Mouse (Mus musculus) right cerebral cortex, postnatal 4 days (tissue): ENCODE measurements around the gene Nkain1.

Experiments used
- DNase-seq: peaks from one replicate; pipeline ENCODE4 v3.0.0-alpha.2; 2022

The Nkain1 gene

GRCm38 (mm10) chr4:130549189-130549588 is 24.8 kb downstream of the Nkain1 start:
- no peak for DNase-seq

- no peak for DNase-seq
Measured at GRCm38 (mm10) chr4:130546798-130547562, 27.0 kb downstream of the Nkain1 start.

GRCm38 (mm10) chr4:130544392-130544791 is 29.6 kb downstream of the Nkain1 start:
- no peak for DNase-seq

GRCm38 (mm10) chr4:130543121-130543520 is 30.9 kb downstream of the Nkain1 start:
- no peak for DNase-seq

DNA sequence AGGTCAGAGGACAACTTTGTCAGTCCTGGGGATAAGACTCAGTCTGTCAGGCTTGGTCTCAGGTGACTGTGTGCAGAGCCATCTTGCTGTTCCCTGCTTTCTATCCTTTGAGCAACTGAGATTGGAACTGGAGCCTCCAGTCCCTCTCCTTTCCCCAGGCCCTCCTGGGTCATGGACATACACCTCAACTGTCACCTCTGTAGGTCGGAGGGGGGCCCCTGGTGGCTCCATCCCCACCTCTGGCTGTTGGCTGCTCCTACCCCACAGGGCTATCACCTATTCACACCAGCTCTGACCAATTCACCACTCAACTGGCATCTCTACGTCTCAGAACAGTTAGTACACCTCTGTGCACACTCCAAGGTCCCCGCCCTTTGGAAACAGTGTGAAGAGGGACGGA is 33.1 kb downstream of the Nkain1 start:
- no peak for DNase-seq

DNA sequence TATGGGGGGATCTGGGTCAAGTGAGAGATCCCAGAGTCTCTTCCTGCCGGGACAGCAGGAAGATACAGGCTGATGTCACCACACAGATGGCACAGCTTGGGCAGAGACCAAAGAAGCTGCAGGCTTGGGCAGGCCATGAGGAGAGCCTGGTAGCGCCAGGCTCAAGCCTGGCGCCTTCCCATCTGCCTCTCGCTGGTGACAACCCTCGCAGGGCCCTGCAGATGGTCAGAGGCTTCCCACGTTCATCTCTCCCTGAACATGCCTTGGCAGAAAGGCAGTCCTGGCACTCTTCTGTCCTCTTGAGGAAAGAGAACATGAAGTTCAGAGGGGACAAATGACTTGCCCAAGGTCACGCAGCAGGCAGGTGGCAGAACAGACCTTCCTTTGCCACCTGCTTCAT is 34.3 kb downstream of the Nkain1 start:
- DNase-seq: no peak

DNA sequence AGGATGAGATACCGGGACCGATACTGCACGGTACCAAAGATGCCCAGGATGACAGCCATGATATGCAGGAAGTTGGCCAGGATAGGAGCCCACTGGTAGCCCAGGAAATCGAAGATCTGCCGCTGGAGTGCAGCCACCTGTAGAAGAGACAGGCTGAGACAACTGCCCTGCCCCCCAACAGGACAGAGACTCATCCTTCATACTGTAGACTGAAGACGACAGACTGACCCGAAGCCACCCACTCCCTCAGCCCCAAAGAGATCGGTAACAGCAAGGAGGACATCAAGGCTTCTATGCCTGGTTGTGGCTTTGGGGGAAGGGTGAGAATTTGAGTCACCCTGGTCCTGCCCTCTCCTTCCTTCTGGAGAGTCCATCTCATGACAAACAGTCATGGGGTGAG is 34.9 kb downstream of the Nkain1 start:
- DNase-seq: no peak

GRCm38 (mm10) chr4:130537371-130537770 is 36.6 kb downstream of the Nkain1 start:
- no peak for DNase-seq

GRCm38 (mm10) chr4:130535789-130536188 is 38.2 kb downstream of the Nkain1 start:
- no peak for DNase-seq

GRCm38 (mm10) chr4:130533975-130534374 is 40.0 kb downstream of the Nkain1 start:
- DNase-seq: peak; percentile 92

GRCm38 (mm10) chr4:130532347-130532746 is 41.6 kb downstream of the Nkain1 start:
- no peak for DNase-seq

- DNase-seq: peak; percentile 86
Measured at GRCm38 (mm10) chr4:130531645-130532280, 42.2 kb downstream of the Nkain1 start.

GRCm38 (mm10) chr4:130527804-130528203 is 46.2 kb downstream of the Nkain1 start:
- no peak for DNase-seq

DNA sequence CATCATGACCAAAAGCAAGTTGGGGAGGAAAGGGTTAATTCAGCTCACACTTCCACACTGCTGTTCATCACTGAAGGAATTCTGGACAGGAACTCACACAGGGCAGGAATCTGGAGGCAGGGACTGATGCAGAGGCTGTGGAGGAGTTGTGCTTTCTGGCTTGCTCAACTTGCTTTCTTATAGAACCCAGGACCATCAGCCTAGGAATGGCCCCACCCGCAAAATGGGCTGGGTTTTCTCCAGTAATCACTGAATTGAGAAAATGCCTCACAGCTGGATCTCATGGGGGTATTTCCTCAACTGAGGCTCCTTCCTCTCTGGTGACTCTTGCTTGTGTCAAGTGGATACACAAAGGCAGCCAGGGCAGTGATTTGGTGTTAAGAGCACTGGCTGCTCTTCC is 48.9 kb downstream of the Nkain1 start:
- no peak for DNase-seq

DNA sequence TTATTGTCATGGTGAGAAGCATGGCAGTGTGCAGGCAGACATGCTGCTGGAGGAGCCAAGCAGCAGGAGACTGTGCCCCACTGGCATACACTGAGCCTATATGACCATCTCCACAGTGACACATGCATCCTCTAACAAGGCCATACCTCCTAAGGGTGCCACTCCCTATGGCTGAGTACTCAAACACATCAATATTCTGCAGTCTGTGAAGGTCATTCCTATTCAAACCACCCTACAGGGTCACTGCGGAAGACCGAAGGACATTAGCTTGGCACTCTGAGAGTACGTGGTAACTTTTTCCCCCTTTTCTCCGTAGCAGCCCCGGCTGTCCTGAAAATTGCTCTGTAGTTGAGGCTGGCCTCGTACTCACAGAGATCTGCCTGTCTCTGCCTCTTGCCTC is 52.5 kb downstream of the Nkain1 start:
- DNase-seq: no peak

DNA sequence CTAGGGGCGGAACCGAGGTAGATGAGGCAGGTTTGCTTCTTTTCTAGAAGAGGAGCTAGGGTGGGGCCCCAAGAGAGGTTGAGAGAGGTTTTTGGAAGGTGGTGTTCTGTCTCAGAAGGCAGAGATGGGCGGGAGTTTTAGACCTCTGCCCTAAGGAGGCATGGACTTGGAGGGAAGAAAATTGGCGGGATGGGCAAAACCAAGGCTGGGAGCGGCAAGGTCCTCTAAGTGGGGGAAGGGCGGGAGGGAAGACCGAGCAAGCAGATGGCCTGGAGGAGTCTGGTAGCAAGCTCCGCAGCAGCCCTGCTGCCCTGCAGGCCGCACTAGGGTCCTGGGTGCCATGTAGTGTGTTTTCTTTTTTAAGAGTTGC is 53.5 kb downstream of the Nkain1 start:
- no peak for DNase-seq

DNA sequence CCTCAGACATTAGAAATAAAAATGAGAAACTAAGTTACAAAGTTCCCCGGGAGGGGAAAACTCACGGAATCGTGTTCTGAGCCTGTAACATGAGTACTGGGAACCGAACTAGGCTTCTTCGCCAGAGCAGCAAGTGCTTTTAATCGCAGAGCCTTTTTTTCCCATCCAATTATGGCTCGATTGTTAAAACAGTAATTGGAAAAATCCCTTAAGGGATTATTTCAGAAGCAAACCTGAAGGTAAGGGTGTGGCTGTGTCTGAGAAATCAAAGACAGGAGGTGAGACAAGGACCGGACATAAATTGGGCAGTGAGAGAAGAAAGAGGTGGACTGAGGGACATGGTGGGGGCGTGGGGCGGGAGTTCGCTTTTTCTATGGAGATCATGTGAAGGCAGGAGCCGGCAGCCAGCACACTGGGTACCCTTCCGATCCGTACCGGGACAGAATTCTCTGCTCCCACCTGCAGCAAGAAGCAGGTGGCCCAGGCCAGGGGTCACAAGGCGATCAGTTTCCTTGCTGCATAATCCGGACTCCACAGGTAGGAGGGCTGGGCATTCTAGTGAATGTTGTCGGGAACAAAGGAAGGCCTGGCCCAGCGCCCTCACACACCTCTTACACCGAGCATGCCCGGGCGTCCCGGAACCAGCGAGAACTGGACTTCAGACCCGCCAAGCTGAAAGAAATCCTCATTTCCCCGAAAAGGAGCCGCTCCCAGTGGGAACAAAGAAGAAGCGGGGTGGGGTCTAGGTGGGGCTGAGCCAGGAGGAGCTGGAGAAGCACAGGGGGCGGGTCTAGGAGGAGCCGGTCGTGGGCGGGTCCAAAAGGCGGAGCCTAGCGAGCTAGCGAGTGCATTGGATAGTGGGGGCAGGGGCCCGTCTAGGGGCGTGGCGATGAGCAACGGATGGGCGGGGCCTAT is 54.1 kb downstream of the Nkain1 start:
- DNase-seq: peak; percentile 93

GRCm38 (mm10) chr4:130516490-130516889 is 57.5 kb downstream of the Nkain1 start:
- no peak for DNase-seq
